Mouse (Mus musculus) mouse embryonic stem cell (cell line): ENCODE results near the gene Snx17.
"Not testable (repeated sequence)": the region's sequence is repeated elsewhere in the genome, so short reads cannot be mapped to it uniquely, and the experiment has no call there.

Source experiments
- in situ Hi-C, 2 experiments: fragments of 300-500 bp; cut with MboI; formaldehyde crosslinking; loops; 1 replicate in 1 of 2; 3 replicates in 1 of 2; pipeline ENCODE4 v1.14.3; 2019 to 2020; ENCODE audit warnings: low sequenced_read_pairs in 2 of 2, low pct_unique_long_range_greater_than_20kb in 1 of 2, mixed read lengths in 1 of 2; ENCODE audit not compliant: unreplicated experiment in 1 of 2

The Snx17 gene

DNA sequence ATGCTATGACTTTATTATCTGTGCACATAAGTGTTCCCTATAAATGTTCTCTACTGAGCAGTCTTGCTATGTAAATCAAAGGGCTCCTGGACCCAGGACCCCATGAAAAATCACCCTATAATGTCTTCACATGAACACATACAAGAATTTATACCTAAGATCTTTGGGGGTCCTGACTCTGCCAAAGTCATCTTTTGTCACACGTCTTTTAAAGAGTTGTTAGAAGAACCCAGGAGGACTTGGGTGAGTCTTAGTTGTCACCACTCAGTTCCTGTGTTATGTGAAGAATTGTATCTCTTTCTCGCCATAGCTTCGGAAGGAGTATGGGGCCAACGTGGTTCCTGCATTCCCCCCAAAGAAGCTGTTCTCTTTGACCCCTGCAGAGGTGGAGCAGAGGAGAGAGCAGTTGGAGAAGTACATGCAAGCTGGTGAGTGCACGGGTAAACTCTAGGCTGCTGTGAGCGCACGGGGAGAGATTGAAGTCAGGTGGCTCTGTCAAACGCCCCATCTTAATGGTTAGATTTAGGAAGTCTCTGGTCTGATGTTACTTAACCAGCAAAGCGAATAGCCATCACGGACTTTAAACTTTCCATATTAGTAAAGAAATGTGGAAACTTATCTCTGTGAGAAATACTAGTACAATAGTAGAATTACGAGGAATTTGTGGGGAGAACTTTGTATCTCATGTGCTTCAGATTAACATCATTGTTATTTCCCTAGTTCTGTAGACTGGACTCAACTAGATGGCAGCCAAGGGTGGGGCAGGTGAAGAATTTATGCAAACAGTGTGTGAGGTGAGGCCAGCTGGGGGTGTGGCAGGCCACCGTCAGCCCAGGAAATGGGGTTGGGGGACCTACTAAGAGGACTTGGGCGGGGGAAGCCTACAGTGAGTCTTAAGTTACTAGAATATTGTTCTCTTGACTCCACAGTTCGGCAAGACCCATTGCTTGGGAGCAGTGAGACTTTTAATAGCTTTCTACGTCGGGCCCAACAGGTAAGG lies 1.8 kb downstream of the Snx17 start:
- in situ Hi-C loops: no loop called here

DNA sequence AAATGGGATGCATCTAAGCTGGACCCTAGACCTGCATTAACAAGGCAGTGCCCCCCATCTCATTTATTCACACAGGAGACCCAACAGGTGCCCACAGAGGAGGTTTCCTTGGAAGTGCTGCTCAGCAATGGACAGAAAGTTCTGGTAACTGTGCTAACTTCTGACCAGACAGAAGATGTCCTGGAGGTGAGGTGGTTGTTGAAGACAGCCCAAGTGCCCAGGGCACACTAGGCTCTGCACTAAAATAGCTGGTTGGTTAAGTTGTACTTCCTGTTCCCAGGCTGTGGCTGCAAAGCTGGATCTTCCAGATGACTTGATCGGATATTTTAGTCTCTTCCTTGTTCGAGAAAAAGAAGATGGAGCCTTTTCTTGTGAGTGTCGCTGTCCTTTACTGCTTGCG lies 2.6 kb downstream of the Snx17 start:
- in situ Hi-C loops: no loop called here

DNA sequence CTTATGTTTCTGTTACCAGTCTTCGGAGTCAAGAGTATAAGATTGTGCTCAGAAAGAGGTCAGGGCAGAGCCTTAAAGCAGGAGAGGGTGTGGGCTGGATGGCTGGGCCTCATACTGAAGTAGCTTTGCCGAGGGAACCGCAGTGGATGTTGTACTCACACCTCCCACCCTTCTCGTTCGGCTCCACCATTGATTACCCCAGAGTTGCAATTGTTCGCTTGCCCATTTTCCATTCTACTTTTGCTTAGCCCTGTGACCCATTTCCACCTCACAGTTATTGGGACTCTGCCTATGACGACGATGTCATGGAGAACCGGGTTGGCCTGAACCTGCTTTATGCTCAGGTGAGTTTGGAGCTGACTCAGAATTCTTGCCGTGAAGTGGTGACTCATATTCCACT lies 3.2 kb downstream of the Snx17 start:
- in situ Hi-C loops: no loop called here

DNA sequence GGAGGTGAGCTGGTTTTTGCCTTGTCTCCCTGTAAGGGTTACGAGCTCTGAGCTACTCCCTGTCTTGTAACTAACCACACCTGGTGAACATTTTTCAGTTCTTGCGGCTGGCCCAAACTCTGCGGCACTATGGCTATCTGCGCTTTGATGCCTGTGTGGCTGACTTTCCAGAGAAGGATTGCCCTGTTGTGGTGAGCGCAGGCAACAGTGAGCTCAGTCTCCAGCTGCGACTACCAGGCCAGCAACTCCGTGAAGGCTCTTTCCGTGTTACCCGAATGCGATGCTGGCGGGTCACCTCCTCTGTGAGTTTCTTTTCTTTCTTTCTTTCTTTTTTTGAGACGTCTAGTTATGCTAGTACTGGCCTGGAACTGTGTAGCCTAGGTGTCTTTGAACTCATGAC lies 4.0 kb downstream of the Snx17 start:
- in situ Hi-C loops: no loop called here

- in situ Hi-C loops: no loop called here
Observed at GRCm38 (mm10) chr5:31198170-31198569, 5.1 kb downstream of the Snx17 start.

- in situ Hi-C loops: no loop called here
Observed at GRCm38 (mm10) chr5:31198616-31199320, 5.7 kb downstream of the Snx17 start.

DNA sequence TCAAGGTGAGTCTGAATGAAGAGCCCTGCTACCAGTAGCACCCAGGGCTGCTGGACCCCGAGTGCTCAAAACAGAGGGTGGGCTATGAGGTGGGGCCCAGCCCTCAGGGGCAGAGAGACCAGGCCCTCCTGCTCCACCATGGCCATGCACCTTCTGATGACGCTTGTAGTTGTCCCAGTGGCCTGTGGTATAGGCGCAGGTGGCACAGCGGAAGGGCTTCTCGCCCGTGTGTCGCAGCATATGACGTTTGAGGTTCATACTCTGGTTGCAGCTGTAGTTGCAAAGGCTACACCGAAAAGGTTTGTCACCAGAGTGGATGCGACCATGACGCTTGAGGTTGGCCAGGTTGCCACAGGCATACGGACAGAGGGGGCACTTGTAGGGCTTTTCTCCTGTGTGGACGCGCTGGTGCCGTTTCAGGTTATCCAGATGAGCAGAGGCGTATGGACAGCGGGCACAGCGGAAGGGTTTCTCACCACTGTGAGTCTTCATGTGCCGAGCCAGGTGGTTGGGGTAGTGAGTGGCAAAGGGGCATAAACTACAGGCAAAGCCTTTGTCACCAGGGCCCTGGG lies 6.4 kb downstream of the Snx17 start:
- in situ Hi-C loops: no loop called here

GRCm38 (mm10) chr5:31199893-31200292 lies 6.9 kb downstream of the Snx17 start:
- in situ Hi-C loops: no loop called here

- in situ Hi-C loops: no loop called here
Observed at GRCm38 (mm10) chr5:31200327-31200768, 7.3 kb downstream of the Snx17 start.

- in situ Hi-C loops: no loop called here
Observed at GRCm38 (mm10) chr5:31201042-31201741, 8.2 kb downstream of the Snx17 start.

- in situ Hi-C loops: no loop called here
Observed at GRCm38 (mm10) chr5:31201742-31202590, 8.9 kb downstream of the Snx17 start, which contains the start of gene Zfp513. Gene Zfp513, minus strand, starts transcription at chr5:31202303.

DNA sequence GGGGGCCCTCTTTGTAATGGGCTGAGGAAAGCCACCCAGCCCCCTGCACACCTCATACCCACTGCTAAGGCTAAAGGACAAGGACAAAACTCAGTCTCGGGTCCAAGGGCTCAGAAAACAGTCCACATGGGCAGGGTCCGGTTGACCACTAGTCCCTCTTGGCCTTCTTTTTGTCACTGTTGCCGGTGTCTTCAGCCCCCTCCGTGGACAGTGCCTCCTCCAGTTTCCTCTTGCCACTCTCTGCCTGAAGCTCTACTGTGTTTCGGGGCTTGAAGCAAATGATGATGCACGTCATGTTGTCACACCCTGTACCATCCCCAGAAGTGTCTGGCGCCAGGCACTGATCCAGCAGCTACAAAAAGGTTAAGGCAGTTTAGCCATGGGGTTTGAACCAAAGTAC lies 9.9 kb downstream of the Snx17 start:
- in situ Hi-C loops: no loop called here

DNA sequence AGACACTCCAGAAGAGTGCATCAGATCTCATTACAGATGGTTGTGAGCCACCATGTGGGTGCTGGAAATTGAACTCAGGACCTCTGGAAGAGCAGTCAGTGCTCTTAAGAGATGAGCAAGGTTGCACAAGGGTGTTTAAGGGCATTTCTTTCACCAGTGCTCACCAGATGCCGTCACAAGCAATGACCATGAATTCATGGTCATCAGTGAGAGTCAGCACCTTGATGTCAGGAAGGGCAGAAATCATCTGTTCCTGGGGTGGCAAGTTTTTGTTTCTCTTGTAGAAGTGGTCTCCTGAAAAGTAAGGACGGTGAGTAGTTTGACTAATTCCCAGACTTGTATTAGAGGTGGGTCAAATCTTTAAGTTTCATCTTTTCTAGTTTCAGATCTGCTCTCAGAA lies 10.8 kb downstream of the Snx17 start:
- in situ Hi-C loops: no loop called here

- in situ Hi-C loops: no loop called here
Observed at GRCm38 (mm10) chr5:31204421-31204820, 11.4 kb downstream of the Snx17 start.

GRCm38 (mm10) chr5:31216554-31216953 lies 23.5 kb downstream of the Snx17 start:
- in situ Hi-C loops: not testable (repeated sequence)

DNA sequence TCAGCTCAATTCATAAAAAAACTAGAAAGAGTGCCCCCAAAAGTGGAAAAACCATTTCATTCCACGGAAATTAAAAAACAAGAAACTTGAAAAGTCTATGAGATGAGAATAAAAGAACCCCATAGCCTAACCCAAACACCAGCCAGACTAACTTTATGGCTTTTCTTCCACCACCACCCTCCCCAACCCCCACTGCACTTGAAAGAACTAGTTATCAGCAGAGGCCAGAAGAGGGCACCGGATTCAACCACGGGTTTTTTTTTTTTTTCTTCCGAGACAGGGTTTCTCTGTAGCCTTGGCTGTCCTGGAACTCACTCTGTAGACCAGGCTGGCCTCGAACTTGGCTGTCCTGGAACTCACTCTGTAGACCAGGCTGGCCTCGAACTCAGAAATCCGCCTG lies 25.3 kb downstream of the Snx17 start:
- in situ Hi-C loops: no loop called here

DNA sequence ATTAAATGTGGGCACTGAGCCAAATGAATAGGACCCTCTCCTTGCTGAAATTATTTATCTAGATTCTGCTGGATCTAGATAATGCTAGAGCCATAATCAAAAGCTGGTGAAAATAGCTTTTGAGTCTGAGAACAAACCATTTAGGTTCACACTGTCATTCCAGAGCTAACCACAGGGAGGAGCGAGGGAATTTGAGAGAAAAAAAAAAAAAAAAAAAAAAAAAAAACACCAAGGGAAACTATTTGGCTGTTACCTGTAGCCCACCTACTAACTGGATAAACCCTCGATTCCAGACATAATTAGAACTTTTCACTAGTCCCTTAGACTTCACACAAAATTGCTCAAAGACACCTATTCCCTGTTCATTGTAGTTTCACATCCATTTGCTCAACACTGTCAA lies 26.0 kb downstream of the Snx17 start:
- in situ Hi-C loops: no loop called here

GRCm38 (mm10) chr5:31219474-31219873 lies 26.4 kb downstream of the Snx17 start:
- in situ Hi-C loops: no loop called here
